Mouse (Mus musculus) liver, adult (tissue): ENCODE data around the gene Cemip2.

ENCODE experiments used
- GATA4 ChIP-seq: IDR thresholded peaks from 2 replicates; pipeline ENCODE4 v1.6.1; 2014; ENCODE audit warnings: mild to moderate bottlenecking, low read length; ENCODE audit not compliant: insufficient replicate concordance

The Cemip2 gene

GRCm38 (mm10) chr19:21771586-21771985 is 6.6 kb upstream of the Cemip2 start:
- TF ChIP-seq GATA4 = no peak

- no peak for TF ChIP-seq GATA4
Observed at GRCm38 (mm10) chr19:21773621-21774020, 4.5 kb upstream of the Cemip2 start.

- no peak for TF ChIP-seq GATA4
Observed at GRCm38 (mm10) chr19:21775629-21776028, 2.5 kb upstream of the Cemip2 start.

GRCm38 (mm10) chr19:21776671-21777070 is 1.5 kb upstream of the Cemip2 start:
- no peak for TF ChIP-seq GATA4

- no peak; the same call in 1 of the 2 replicates for TF ChIP-seq GATA4
Observed at GRCm38 (mm10) chr19:21777171-21777731, 891 bp upstream of the Cemip2 start.

GRCm38 (mm10) chr19:21779106-21779505 is 964 bp downstream of the Cemip2 start:
- no peak for TF ChIP-seq GATA4

GRCm38 (mm10) chr19:21780663-21781062 is 2.5 kb downstream of the Cemip2 start:
- no peak for TF ChIP-seq GATA4

- TF ChIP-seq GATA4 = no peak
Observed at GRCm38 (mm10) chr19:21781066-21781786, 3.1 kb downstream of the Cemip2 start.

- TF ChIP-seq GATA4 = no peak
Observed at GRCm38 (mm10) chr19:21781787-21782432, 3.8 kb downstream of the Cemip2 start.

- no peak for TF ChIP-seq GATA4
Observed at GRCm38 (mm10) chr19:21783717-21784116, 5.6 kb downstream of the Cemip2 start.

GRCm38 (mm10) chr19:21784331-21785131 is 6.4 kb downstream of the Cemip2 start:
- no peak for TF ChIP-seq GATA4

GRCm38 (mm10) chr19:21785132-21785528 is 7.0 kb downstream of the Cemip2 start:
- no peak for TF ChIP-seq GATA4

GRCm38 (mm10) chr19:21787004-21787480 is 8.9 kb downstream of the Cemip2 start:
- no peak for TF ChIP-seq GATA4

GRCm38 (mm10) chr19:21788999-21789398 is 10.9 kb downstream of the Cemip2 start:
- TF ChIP-seq GATA4 = no peak

GRCm38 (mm10) chr19:21789676-21790075 is 11.5 kb downstream of the Cemip2 start:
- TF ChIP-seq GATA4 = no peak

- no peak for TF ChIP-seq GATA4
Observed at GRCm38 (mm10) chr19:21791386-21791785, 13.2 kb downstream of the Cemip2 start.

- TF ChIP-seq GATA4 = no peak
Observed at GRCm38 (mm10) chr19:21791826-21792225, 13.7 kb downstream of the Cemip2 start.
